Mouse (Mus musculus) brain, embryonic 14.5 days (tissue): ENCODE results near the gene H2-DMb1. TPM values are rescaled to one million over a fixed set of nuclear protein-coding genes. Genes with fewer than 3 reads are reported as not detected.
A peak's percentile ranks its signal among the peaks of the same experiment; 100 is the strongest.

ENCODE experiments used
- DNase-seq: peaks from one replicate; pipeline ENCODE4 v3.0.0-alpha.2; 2011; ENCODE audit warnings: low read depth
- CTCF ChIP-seq: fragments of 200-500 bp; IDR thresholded peaks from 2 replicates; pipeline ENCODE4 v1.5.1; 2012; ENCODE audit warnings: inconsistent platforms, mild to moderate bottlenecking, moderate library complexity, borderline replicate concordance; ENCODE audit not compliant: insufficient read depth, insufficient read length; ENCODE audit errors: extremely low read depth
- POLR2A ChIP-seq: fragments of 200-500 bp; IDR thresholded peaks from 2 replicates; pipeline ENCODE4 v1.6.1; 2012; ENCODE audit warnings: mild to moderate bottlenecking, inconsistent platforms, borderline replicate concordance; ENCODE audit not compliant: poor library complexity, insufficient read depth, insufficient read length, severe bottlenecking; ENCODE audit errors: extremely low read depth
- polyA plus RNA-seq: library from polyadenylated mRNA; depleted of rRNA; stranded (reverse); fragments of >200 nt; gene quantifications from 2 replicates; pipeline ENCODE4 v1.2.3, GENCODE M21; 2012; rRNA removed

The H2-DMb1 gene
- polyA plus RNA-seq, 1 experiment: 1.1 TPM

DNA sequence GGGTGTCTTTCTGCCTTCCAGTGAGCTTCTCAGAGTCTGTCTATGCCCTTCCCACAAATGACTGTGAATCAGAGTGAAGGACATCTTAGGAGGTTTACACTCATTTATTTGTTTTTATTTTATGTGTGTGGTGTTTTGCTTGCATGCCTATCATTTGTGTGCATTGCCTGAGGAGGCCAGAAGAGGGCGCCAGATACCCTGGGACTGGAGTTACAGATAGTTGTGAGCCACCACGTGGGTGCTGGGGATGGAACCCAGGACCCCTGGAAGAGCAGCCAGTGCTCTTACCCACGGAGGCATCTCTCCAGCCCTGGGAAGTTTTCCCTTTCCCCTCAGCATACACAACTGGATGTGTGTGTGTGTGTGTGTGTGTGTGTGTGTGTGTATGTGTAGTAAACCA, 56.8 kb downstream of the H2-DMb1 start:
- TF ChIP-seq POLR2A (no peak), CTCF (peak; percentile 17; the same call in 1 of the 2 replicates)
- DNase-seq: no peak

Other genes starting within 250 kb of the H2-DMb1 start
- gene Platr17, start 247.9 kb upstream of the H2-DMb1 start, polyA plus RNA-seq: 0.30 and 0.38 TPM in 2 replicates
- gene Daxx, start 243.7 kb upstream of the H2-DMb1 start, polyA plus RNA-seq: 43.8 and 52.6 TPM in 2 replicates
- 17.4 and 22.8 TPM in 2 replicates for gene Tapbp, start 237.2 kb upstream of the H2-DMb1 start, polyA plus RNA-seq
- gene Zbtb22, start 237.2 kb upstream of the H2-DMb1 start, polyA plus RNA-seq: 35.8 and 43.6 TPM in 2 replicates
- 184 and 285 TPM in 2 replicates for gene Rgl2, start 223.5 kb upstream of the H2-DMb1 start, polyA plus RNA-seq
- gene Pfdn6, start 212.7 kb upstream of the H2-DMb1 start, polyA plus RNA-seq: 85.7 and 97.5 TPM in 2 replicates
- 22.8 and 29.3 TPM in 2 replicates for gene Wdr46, start 212.4 kb upstream of the H2-DMb1 start, polyA plus RNA-seq
- gene B3galt4, start 201.6 kb upstream of the H2-DMb1 start, polyA plus RNA-seq: 9.9 and 11.1 TPM in 2 replicates
- gene Vps52, start 197.3 kb upstream of the H2-DMb1 start, polyA plus RNA-seq: 71.7 and 72.8 TPM in 2 replicates
- 744 and 771 TPM in 2 replicates for gene Rps18, start 197.1 kb upstream of the H2-DMb1 start, polyA plus RNA-seq
- 20.4 and 20.5 TPM in 2 replicates for gene H2-K1, start 152.7 kb upstream of the H2-DMb1 start, polyA plus RNA-seq
- 58.8 and 68.8 TPM in 2 replicates for gene Ring1, start 128.4 kb upstream of the H2-DMb1 start, polyA plus RNA-seq
- 88.8 and 156 TPM in 2 replicates for gene H2-Ke6, start 125.0 kb upstream of the H2-DMb1 start, polyA plus RNA-seq
- 133 and 138 TPM in 2 replicates for gene Slc39a7, start 121.4 kb upstream of the H2-DMb1 start, polyA plus RNA-seq
- gene Rxrb, start 121.3 kb upstream of the H2-DMb1 start, polyA plus RNA-seq: 83.9 and 97.4 TPM in 2 replicates
- 11.5 and 11.8 TPM in 2 replicates for gene Col11a2, start 113.6 kb upstream of the H2-DMb1 start, polyA plus RNA-seq
- gene H2-Oa, start 60.7 kb upstream of the H2-DMb1 start, polyA plus RNA-seq: 0.07 and 0.20 TPM in 2 replicates
- gene H2-DMa, start 33.5 kb upstream of the H2-DMb1 start, polyA plus RNA-seq: 12.0 and 16.4 TPM in 2 replicates
- gene Brd2, start 30.4 kb upstream of the H2-DMb1 start, polyA plus RNA-seq: 186 and 256 TPM in 2 replicates
- gene H2-DMb2, start 9.8 kb upstream of the H2-DMb1 start, polyA plus RNA-seq: 0.18 and 0.40 TPM in 2 replicates
- gene Tap1, start 34.5 kb downstream of the H2-DMb1 start, polyA plus RNA-seq: 1.8 and 2.1 TPM in 2 replicates
- 0.86 and 1.1 TPM in 2 replicates for gene Psmb9, start 34.7 kb downstream of the H2-DMb1 start, polyA plus RNA-seq
- 2.0 and 2.4 TPM in 2 replicates for gene Psmb8, start 44.6 kb downstream of the H2-DMb1 start, polyA plus RNA-seq
- gene Tap2, start 50.5 kb downstream of the H2-DMb1 start, polyA plus RNA-seq: 0.93 and 1.1 TPM in 2 replicates
- gene H2-Ob, start 85.8 kb downstream of the H2-DMb1 start, polyA plus RNA-seq: 0.04 and 0.11 TPM in 2 replicates
- gene H2-Ab1, start 104.6 kb downstream of the H2-DMb1 start, polyA plus RNA-seq: 1.4 and 1.7 TPM in 2 replicates
- gene H2-Aa, start 134.8 kb downstream of the H2-DMb1 start, polyA plus RNA-seq: 0.50 and 0.51 TPM in 2 replicates
- gene H2-Eb1, start 152.8 kb downstream of the H2-DMb1 start, polyA plus RNA-seq: 0.93 and 1.6 TPM in 2 replicates
- gene H2-Eb2, start 172.6 kb downstream of the H2-DMb1 start, polyA plus RNA-seq: 0.09 and 0.18 TPM in 2 replicates
- 0.03 TPM in 2 replicates for gene Btnl2, start 201.8 kb downstream of the H2-DMb1 start, polyA plus RNA-seq
- not detected in 2 replicates for gene Btnl1, start 224.1 kb downstream of the H2-DMb1 start, polyA plus RNA-seq
- 9.9 and 10.4 TPM in 2 replicates for gene BC051142, start 245.7 kb downstream of the H2-DMb1 start, polyA plus RNA-seq